Mouse (Mus musculus): ENCODE measurements around the gene Scarf1.

Scarf1 gene

DNA sequence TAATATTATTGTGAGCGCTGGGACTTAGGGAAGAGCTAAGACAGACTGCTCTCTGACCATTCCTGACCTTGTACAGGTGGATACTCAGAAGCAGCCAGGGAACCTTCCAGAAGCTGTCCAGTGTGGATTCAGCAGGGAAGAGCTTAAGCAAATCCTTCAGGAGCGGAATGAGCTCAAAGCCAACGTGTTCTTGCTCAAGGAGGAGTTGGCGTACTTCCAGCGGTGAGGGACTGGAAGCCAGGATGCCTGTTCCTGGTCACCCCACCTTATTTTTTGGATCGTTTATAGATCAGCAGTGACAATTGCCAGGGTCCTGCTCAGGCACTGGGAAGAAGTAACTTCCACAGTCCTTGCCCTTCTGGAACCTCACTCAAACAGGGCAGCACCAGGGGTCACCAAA, 2.1 kb upstream of the Scarf1 start:
- DNase-seq (ENCODE audit: low spot score in 2 of 2), result no peak

DNA sequence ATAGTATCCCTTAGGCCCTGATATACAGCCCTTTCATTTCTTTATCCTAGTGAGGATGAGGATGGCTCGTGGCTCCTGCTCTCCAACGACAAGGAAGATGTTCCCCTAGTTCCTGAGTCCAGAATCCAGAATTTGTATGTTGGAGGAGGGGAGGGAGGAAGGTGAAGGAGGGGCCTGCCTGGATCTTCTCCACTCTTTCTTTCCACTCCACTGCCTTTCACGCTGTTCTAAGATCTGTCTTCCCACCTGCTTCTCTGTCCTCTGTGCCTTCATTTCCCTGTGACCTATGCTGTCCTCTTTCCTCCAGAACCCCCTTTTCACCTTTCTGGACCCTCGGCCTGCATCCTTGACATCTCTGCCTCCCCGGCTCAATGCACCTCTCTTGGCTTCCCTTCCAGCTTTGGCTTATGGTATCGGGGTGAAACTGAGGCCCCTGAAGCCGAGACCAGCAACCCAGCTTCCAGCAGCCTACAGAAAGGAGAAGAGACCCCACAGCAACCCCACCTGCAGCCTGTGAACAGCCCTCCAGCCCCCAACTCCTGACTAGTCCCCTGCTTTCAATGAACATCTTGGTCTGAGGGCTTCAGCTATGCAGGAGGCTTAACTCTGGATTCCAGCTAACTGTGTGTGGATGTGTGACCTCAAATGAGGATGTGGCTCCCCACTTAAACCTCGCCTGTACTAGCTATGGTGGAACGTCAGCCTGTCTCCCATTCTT, 880 bp upstream of the Scarf1 start:
- DNase-seq (ENCODE audit: low spot score in 2 of 2), result no peak

DNA sequence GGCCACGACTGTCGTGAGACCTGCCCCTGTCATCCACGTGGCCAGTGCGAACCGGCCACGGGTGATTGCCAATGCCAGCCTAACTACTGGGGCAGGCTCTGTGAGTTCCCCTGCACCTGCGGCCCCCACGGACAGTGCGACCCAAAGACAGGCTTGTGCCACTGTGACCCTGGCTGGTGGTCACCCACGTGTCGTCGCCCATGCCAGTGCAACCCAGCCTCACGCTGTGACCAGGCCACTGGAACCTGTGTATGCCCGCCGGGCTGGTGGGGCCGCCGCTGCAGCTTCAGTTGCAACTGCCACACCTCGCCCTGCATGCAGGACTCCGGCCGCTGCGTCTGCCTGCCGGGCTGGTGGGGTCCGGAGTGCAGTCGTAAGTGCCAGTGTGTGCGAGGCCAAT, 1.8 kb downstream of the Scarf1 start:
- DNase-seq (ENCODE audit: low spot score in 2 of 2), result no peak

DNA sequence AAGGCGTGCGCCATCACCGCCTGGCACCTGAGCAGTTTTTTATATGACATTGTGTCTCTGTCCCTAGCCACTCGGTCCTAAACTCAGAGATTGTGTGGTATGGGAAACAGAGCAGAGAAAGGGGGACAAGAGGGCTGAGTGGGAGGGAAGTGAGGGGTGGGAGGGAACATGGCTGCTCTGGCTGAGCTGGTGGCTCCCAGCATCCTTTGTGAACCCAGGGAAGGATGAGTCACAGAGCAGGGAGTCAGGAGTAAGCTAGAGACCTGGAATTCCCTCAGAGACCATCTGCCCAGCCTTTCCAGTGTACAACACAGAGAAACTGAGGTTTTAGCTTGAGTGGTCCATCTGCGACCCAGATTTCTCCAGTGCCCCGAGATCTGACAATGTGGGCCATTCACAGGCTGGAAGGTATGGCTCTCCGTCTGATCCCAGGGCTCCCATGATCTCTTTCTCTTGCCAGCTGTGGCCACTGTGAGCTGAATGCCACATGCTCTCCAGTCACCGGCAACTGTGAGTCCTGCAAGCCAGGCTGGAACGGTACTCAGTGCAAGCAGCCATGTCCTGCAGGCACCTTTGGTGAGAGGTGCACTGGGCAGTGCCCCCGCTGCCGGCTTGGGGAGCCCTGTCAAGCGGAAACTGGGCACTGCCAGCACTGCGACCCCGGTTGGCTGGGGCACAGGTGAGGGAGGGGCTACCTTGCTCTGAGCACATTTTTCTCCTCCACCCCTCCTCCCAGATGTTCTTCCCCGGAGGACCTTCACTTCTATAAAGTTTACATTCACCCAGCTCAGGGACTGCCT, 6.7 kb downstream of the Scarf1 start:
- no peak for DNase-seq (ENCODE audit: low spot score in 2 of 2)

DNA sequence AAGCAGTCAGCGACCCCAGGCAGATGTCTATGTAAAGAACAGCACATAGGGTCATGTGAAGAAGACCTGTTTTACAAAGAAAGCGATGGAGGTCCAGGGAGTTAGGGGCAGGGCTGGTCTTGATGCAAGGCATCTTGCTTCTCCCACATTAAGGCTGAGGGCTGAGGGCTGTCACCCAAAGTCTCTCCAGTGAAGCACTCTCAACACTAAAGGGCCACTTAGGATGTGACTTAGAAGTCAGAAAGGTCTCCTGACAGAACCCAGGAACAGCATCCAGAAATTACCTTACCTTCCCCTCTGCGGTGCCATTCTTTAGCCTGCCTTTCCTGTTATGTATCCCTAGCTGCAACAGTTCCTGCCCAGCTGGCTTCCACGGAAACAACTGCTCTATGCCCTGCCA, 8.3 kb downstream of the Scarf1 start:
- no peak for DNase-seq (ENCODE audit: low spot score in 2 of 2)

DNA sequence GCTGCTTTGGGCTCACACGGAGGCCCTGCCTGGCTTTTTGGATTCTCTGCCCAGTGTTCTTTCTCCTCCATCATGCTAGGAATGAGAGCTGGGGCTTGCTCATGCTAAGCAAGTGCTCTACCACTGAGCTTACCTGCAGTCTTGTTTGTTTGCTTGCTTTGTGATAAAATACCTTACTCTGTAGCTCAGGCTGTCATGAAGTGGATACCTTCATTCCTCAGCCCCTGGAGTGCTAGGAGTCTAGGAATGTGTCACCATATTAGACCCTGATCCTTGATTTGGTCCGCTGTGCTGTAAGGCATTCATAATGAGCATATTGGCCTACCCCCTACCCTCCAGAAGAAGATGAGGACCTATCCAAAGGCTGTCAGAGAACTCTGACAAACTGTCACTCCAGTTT, 9.5 kb downstream of the Scarf1 start:
- no peak for DNase-seq (ENCODE audit: low spot score in 2 of 2)

DNA sequence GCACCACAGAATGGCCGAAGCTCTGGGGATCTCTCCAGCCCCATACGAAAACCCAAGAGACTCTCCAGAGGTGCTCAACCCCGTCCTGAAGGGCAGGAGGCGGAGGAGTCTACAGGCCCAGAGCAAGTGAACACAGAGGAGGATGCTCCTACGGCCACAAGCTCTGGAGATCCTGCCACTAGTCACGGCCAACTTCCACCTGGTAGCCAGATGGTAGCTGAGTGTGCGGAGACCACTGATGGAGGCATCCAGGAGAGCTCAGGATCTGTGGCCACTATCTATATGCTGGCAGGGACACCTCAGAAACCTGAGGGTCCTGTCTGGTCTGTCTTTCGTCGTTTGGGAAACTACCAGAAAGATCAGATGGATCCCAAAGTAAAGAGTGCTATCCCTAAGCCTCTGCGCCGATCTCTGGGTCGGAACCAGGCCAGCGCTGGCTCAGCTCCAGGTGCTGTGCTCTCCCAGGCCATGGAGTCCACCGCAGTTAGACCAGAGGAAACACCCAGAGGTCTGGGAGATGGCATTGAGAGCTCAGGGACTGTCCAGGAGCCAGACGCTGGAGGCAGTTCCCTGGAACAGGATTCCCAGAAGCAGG, 12.3 kb downstream of the Scarf1 start:
- DNase-seq (ENCODE audit: low spot score in 2 of 2), result no peak

DNA sequence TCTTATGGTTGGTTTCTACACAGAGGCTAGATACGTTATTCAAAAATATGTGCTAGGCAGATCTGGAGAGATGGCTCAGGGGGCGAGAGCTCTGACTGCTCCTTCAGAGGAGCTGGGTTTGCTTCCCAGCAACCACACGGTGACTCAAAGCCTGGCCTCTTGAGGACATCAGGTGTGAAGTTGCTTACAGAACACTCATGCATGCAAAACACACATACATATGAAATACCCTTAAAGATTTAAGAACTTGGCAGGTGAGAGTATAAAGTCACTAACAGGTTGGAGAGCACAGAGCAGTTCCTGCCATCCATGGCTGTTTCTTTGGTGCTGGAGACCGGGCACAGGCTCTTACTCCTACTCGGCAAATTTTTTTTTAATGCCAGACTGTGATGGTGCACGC, 13.6 kb downstream of the Scarf1 start:
- no peak for DNase-seq (ENCODE audit: low spot score in 2 of 2)

DNA sequence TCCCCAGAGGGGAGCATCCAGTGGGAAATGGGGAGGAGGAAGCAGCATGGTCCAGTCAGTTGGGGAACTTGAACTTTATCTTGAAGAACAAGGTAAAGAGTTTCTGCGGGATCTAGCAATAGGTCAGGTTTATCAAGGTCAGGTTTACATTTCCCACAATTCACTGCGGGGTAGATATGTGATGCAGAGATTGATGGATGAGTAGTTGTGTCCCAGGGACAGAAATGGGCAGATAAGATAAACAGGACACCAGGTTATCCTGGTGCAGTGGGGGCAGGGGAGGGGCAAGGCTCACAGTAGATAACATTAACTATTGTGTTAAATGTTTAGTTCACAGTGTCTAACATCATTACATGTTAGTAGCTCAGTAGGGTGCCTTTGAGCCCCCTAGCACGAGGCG, 16.4 kb downstream of the Scarf1 start:
- no peak for DNase-seq (ENCODE audit: low spot score in 2 of 2)

DNA sequence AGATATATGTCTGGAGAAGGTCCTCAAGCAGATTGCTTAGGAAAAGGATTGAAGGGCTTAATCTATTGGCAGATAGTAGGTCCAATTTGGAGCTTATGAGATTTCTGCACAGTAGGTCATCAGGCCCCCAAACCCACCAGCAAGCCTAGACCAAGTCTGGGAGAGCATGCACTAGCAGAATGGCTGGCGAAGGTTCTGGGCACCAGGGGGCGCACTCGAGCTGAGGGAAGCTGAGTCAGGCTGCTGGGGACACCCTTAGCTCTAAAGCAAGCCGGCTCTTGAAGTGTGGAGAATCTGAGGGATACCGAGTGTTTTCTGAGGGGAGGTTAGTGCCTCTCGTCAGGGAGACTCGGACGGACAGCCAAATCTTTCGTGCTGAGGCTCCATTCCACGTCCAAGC, 17.0 kb downstream of the Scarf1 start:
- DNase-seq (ENCODE audit: low spot score in 2 of 2), result peak; percentile 90

DNA sequence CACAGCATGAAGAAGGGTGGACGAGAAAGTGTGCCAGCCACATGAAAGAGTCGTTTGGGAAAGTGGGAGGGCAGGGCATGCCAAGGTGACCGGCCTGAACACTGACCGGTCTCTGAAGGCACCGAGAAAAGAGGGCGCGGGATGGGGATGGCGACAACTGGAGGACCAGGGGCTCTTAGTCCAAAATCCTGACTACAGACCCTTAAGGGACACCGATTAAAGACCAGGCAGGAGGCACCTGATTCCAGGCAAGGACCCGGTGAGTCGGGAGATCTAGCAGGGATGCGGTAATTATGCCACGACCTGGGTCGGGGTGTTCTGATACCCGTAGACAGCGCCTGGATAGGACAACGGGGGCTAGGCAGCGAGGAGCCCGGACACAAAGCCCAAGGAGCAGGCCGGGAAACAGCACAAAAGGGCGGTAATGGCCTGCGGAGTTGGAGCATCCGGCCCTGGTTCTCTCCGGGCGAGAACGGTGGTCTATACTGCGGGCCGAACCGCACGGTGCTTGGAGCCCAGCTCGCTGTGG, 17.6 kb downstream of the Scarf1 start:
- no peak for DNase-seq (ENCODE audit: low spot score in 2 of 2)

DNA sequence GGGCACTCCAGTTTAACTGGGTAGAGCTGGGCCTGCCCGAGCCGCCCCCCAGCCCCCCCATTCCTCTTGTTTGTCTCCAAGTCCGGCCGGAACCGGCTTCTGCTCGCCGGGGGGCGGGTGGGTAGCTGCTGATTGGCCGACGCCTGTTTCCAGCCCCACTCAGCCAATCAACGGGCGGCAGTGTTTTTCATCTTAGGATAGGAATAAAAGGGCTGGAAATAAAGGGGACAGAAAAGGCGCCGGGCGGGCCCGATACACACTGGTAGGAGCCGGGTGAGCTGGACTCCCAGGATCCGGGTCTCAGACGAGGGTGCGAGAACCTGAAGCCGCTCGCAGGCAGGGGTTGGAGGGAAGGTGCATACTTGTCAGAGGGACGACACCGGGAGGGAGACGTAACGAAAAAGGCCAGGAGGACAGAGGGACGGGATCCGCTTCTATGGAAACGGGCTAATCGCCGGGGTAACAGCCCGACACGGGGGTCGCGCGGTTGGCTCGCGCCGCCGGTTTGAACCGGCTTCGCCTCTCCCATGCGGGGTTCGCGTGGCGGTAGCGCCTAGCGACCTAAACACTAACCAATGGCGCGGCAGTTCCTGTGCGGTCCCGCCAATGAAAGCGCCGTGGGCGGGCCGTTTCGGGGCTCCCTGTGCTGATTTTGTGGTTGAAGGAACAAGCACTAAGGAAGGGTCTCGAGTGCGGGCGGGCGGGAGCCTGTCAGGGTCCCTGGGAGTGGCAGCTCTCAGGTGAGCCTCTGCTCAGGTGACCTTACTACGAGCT, 18.3 kb downstream of the Scarf1 start, which contains the start of gene Slc43a2:
TSS of gene Slc43a2 (plus strand) at position 226 of the 774 bp plus-strand sequence.
- DNase-seq (ENCODE audit: low spot score in 2 of 2), result peak; percentile 97 to 98

DNA sequence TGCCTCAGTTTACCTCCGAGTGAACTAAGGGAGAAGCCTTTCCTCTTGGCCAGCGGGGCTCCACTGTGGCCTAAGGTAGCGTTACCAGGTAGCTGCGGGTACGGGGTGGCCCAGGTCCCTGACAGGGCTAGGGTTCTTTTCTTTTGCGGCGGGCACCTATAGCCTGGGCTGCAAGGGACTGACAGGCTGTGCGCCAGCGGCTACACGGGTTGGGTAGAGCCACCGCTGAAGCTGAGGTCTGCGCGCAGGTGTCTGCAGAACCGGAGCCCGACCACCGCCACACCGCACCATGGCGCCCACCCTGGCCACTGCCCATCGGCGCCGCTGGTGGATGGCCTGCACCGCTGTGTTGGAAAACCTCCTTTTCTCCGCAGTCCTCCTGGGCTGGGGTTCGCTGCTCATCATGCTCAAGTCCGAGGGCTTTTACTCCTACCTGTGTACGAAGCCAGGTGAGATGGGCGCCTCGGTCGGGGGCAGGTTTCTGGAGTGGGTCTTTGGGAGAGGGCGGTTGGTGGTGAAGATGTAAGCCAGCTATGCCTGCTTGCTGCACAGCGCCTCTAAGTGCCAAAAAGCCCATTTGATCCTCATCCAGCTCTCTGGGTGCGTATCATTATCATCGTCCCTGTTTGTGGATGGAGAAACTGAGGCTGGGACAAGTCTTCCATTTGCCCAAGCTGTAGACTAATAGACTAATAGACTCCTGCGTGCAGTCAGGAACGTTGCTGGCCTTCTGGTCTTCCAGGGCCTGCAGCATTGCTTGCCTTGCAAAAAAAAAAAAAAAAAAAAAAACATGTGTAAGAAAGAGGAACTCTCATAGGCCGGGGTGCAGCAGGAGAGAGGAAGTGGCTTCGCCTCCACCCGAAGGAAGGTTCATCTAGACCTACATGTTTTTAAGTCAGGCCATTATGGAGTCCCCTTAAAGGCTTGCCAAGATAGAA, 19.3 kb downstream of the Scarf1 start:
- no peak for DNase-seq (ENCODE audit: low spot score in 2 of 2)

DNA sequence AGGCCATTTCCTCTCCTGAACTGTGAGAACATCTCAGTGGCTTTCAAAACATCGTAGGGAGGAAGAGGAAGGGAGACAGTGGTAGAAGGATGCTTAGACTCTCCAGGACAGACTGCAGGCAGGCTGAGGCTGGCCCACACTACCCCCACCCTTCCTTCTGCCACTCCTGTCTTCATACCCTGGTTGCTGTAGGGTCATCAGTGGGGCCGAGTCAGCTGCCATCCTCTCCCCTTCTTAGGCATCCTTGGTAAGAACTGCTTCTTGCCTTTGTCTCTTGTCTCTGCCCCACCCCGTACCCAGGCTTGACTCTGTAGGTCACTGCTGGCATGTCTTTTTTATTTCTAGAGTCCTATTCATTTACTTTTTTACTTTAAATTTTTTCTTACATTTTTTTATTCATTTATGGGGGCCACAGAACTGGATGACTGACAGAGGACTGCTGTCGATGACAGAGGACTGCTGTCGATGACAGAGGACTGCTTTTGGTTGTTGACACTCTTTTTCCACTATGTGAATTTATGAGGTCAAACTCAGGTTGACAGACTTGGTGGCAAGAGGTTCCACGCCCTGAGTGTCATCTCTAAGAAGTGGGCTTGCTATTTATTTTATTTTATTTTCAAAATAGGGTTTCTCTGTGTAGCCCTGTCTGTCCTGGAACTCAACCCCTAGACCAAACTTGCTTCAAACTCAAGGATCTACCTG, 20.1 kb downstream of the Scarf1 start:
- DNase-seq (ENCODE audit: low spot score in 2 of 2), result no peak

DNA sequence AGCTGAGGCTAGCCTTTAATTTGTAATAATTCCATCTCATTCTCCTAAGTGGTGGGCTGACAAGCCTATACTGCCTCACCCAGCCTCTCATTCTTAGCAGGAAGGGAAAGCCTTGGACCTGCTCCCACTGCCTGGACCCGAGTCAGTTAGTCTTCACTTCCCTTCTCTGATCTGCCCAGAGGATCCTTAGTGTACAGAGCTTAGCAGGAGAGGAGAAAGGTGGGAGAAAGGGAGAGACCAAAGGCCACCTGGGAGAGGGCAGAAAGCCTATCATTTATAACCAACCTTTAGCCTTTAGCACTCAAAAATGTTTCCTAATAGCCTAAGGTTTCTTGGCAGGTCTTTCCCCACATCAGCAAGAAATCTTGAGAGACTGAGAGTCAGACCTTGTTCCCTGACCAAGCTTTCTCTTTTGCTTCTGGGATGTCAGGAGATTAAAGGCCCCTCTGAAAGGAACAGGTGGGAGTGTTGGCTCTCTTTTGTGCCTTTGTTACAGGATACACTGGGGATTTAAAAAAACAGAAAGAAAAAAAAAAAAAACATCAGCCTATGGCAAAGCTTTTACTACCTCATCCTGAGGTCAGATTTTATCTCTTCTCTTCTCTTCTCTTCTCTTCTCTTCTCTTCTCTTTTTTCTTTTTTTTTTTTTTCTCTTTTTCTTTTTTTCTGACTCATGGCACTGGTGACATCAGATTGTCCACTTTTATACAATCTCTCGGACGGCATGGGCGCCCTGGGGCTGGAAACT, 21.1 kb downstream of the Scarf1 start:
- DNase-seq (ENCODE audit: low spot score in 2 of 2), result no peak

DNA sequence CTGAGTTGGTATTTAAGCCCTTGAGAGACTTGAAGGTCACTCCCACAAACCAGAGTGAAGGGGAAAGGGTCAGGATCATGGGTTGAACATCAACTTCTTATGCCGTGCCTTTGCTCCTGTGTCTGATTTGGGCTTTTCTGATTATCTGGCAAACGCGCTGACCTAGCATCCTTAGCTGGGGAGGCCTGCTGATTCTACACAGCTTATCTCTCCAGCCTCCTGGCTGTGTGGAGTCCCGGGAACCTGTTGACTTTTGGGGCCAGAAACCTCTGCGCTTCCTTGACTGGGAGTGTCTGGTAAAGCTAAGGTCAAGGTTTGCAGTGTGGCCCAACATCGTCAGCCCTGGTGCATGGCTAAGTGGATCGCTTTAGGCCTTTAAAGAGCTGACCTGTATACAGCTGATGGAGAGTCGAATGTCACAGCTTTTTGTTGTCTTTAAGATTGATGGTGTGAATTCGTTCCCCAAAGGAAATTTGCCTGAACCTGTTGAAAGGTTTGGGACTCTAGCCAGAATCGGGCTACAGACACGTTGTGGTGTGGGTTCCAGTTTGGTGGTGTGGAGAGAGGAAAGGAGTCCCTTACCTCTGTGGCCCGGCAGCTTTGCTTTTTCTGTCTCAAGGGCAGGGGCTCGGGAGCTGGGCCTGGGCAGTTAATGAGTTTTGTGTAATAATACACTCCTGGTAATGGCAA, 21.9 kb downstream of the Scarf1 start:
- DNase-seq (ENCODE audit: low spot score in 2 of 2), result no peak

DNA sequence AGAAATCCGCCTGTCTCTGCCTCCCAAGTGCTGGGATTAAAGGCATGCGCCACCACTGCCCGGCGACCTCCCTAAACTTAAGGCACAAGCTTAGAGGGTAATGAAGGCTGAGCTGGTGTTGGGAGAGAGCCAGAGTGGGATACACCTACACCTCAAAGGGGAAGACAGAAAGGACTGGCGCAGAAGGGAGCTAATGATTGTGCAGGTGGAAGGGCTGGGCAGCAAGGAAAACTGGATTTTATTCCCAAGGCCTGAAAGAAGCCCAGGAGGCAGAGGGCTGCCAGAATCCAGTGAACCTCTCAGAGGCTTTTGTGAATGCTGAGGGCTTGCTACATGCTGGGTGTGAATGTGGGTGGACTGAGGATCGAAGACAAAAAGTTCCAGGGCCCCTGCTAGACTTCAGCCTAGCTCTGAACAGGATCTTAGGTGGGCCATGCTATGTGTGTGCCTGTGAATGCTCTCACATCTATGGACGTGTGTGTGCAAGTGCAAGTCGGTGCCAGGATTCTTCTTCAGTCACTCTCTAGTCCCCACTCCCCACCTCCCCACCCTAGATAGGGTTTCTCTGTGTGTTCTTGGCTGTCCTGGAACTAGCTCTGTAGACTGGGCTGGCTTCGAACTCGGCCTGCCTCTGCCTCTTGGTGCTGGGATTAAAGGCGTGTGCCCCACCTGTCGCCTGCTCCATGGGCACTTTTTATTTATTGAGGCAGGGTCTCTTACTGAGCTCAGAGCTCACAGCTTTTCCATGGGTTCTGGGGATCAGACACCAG, 23.1 kb downstream of the Scarf1 start:
- DNase-seq (ENCODE audit: low spot score in 2 of 2), result no peak

DNA sequence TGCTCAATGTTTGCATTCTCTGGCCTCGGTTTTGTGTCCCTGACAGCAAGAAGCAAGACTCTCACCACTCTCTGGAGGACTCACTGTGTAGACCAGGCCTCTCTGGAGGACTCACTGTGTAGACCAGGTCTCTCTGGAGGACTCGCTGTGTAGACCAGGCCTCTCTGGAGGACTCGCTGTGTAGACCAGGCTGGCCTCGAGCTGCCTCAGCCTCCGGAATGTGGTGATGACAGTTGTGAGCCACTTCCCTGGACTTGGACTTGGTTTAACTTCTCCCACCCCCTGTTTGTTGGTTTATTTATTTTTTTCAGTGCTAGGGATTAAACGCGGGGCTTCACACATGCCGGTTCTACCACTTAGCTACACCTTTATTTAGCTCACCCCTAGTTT, 23.7 kb downstream of the Scarf1 start:
- no peak for DNase-seq (ENCODE audit: low spot score in 2 of 2)
